Mouse (Mus musculus) brain, embryonic 18.5 days (tissue): ENCODE results near the gene Pde4d.
A peak's percentile ranks its signal among the peaks of the same experiment; 100 is the strongest.

Experiments used
- DNase-seq: peaks from one replicate; pipeline ENCODE4 v3.0.0-alpha.2; 2012; ENCODE audit warnings: low read depth, low spot score

Pde4d gene

DNA sequence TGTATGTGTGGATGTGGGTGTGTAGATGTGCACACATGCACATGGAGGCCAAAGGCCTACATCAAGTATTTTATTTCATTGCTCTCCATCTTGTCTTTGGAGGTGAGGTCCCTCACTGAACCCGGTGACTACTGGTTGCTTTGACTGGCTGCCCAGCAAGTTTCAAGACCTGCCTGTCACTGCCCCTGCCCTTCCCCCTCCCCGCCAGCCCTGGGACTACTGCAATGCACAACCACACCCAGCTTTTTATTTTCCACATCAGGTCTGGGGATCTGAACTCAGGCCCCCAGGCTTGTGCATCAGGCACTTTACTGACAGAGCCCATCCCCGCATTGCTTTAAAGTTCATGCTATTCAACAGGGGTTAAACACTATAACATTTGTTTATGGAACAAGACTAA lies 1198.6 kb downstream of the Pde4d start:
- no peak for DNase-seq

DNA sequence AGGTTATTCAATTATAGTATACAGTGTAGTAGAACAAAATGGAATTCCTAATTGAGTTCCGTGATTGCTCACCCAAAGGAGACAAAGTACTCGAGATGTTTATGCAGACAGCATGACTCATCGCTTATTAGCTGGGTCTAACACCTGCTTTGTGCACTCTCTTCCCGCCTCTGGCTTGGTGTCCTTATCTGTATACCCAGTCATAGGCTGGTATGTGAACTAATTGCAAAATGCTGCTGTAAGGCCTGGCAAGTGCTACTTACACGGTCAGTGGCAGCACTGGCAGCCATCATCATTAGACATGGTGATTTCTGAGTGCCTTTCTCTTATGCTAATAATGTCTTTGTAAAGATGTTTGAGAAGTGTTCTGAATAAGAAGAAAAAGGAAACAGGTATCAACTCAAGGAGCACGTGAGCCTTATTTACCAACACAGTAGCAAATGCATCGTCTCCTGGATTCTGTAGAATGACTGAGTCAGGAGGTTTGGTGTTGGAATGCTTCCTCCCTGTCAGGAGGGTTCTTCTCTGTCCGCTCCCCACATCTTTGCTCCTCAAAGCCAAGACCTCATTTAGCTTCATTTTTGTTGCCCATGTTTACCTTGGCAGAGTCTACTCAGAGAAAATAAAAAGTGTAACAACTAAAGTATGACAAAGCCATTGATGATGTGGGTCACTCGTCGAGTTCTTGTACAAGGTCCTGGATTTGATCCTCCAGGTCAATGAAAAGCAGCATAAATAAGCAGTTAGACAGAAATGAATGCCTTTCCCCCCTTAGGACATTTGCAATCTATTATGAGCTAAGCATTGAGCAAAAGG lies 1202.2 kb downstream of the Pde4d start:
- DNase-seq, result no peak

DNA sequence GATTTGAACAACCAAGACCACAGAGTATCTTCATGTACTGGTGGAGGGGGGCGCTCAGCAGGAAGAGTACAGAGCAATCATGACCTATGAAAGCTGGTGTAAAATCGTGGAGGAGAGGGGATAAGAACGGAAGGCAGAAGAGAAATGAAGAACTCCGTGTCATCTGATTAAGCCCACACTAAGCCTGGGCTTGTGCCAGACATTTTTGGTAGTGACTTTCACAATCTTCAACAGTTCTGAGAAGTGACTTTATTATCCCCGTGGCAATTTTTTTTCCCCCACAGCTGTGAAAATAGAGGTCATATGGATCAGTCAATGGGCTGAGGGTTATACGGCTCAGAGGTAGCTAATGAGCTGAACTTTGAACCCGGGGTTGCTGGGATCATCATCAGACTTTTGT lies 1202.9 kb downstream of the Pde4d start:
- no peak for DNase-seq

DNA sequence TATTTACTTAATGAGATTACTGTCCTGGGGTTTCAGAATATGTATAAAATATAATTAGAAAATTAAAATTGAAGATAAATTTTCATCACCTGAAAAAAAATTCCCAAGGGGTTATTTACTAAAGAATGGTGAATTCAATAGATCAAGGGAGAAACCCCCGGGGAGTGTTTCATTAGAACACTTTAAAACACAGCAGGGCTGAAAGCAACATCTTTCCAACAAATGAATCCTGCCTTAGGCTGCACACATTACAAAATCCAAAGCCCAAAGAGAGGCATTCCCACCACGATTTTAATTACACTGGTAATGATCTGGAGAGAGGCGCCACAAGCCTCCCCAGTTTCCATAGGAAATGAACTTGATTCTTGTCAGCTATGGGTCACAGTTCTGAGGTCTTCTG lies 1205.6 kb downstream of the Pde4d start:
- no peak for DNase-seq

DNA sequence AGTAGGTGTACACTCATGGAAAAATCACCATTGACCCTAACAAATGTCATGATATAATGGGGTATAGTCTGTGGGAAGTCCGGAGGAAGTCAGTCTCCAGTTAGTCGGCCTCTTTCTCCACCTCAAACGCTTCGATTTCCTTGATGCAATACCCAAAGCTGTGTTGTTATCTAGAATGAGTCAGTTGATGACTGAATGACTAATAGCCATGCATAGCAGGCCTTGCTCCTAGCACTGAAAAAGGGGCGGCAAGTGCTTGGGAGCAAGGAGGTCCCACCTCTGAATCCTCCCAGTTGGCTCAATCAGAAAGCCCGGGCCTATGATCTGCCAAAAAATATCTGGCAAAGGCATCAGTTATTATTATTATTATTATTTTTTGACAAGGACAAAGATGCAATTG lies 1209.4 kb downstream of the Pde4d start:
- DNase-seq, result no peak

DNA sequence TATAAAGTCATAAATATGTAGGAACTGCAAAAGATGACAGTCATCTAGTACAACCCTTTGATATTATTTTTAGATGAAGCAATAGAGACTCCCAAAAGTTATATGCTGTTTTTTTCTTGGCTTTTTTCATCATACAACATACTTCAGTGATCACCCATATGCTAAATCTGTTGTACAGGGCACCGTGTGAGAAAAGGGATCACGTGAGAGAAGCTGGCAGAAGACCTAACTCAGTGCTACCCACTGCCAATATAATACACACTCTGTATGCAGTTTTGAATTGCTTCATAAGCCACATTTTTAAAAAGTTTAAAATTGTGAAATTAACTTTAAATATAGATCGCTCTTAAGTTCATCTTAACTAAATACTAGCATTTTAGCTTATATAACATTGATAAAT lies 1211.6 kb downstream of the Pde4d start:
- peak; percentile 36 for DNase-seq

DNA sequence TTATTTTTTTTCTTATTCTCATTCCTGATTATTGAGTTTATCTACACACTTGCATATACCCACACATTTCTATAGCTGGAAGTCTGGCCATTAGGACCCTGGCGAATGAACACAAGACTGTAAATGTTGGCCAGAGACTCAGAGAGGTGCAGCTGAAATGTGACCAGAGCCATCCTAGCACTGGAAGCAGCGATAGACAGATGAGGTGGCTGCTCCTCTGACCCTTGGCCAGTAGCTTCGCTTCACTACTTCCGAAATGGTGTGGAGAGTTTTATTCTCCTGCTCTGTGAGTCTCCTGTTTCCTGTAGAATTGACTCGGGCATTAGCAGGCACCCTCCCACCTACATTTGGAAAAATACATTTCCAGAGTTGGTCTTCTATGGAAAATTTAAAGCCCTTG lies 1212.4 kb downstream of the Pde4d start:
- no peak for DNase-seq

DNA sequence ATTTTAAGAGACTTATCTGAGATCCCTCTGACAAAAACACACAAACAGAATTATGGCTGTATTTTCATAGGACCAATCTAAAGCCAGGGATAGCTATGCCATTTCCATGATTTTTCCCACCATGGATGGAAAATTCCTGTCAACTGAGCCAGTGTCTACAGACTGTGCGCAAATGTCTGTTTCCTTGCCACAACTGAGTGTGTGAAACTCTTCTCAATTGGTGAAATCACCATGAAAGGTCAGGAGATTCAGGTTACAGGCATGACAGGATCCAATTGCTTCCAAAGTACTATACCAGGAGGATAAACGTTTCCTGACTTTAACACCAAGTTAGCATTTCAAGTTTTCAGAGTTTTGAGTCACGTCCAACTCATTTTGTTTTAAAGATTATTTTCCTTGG lies 1213.0 kb downstream of the Pde4d start:
- DNase-seq, result no peak

DNA sequence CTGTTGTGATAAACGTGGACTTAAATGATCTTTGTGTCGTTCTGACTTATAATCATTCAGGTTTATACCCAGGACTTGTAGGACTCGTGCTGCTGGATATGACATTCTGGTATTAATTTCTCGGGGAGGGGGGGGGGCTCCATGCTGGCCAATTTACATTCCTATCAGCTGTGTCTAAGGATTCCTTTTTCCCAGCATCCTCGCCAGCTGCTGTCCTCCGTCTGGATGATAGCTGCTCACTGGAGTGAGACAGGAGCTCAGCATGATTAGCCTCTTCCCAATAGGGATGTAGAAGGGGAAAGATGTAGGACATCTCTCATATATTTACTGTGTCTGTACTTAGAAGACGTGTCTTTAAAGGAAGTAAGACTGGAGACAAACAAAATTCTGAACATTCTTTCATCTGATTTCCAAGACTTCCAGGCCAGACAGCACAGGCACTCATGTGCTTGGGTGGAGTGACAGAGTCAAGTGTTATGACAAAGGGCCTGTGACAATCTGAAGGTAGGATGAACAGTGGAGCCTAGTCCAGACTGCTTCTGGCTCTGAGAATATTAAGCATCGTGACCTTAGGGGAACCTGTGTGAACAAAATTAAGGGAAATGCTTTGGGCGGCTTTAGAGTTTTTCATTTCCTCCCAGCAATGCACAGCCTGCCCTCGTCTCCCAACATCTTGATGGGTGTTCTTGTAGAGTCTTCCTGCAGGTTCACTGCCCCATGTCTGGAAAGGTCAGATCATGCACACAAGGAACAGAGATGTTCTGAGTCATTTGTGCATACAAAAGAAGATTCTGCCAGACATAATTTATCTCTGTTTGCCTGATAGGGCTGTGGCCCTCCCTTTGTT lies 1215.4 kb downstream of the Pde4d start:
- no peak for DNase-seq

DNA sequence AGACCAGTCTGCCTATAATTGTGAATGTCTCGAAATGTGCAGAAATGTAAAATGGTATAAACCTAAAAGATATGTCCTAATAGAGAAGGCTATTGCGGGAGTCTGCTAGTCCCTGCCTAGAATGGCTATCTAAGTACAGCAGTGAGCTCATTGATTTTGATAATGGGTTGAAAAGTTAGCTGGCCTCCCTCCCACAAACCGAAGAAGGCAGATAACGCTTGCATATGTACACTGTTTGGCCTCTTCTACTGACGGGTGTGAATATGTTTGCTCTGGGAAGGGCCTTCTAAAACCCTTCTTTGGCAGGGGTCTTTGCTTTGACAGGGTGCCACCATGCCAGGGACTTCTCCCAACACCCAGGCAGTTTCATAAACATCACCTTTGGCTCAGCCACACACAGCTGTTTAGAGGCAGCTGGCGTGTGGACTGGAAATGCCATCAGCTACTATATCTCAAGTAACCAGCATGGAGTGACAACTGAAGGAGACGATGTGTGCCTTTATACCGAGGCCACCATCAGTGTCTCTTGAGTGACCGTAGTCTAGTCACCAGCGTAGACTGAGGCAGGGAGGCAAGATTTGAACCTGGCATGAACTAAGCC lies 1216.2 kb downstream of the Pde4d start:
- DNase-seq, result no peak

DNA sequence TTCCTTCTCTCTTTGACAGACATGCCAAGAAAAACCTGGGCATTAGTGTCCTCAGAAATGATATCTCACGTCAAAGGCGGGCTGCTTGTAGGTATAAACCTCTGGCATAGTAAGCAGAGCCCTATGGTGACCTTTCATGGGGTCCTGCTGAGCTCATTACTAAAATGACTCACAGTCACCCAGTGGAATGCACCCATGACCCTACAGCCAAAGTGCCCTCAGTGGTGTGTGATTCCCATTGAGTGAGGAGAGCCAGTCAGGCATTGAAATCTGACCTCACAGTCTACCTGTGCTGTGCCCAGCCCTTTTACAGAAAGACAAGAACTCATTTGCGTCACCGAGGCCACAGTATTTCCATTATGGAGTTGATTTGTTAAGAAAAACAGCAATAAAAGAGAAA lies 1220.2 kb downstream of the Pde4d start:
- no peak for DNase-seq

DNA sequence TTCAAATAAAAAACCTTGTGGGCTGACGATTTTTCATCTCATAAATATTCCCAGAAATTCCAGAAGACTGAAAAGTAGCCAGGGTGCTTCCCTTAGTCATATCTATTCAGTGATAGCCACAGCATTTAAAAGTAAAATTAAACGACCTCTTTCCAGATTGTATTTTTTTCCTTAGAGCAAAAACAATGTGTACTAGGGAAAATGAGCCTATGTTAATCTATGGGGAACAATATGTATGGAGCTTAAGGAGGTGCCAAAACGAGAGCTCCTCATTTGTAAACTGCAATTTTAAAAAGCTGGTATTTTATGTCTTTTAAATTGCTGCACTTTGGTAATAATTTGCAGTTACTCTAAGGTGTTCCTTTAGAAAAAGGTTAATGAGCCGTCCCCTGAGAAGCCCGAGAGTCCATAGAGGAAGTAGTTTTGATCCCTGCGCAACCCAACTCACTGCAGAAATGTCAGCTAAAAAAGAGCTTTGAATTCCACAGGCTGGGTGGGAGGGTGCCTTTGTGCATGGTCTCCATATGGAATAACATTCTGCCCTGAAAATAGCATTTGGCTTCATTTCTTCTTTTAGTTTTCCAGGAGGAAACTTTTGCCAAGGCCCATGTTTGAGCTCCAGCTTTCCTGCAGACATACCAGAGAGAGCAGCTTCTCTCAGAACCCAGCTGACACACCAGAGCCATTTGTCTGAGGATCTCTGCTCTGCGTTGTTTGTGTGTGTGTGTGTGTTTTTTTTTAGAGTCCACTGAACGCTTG lies 1222.0 kb downstream of the Pde4d start:
- peak; percentile 64 for DNase-seq

DNA sequence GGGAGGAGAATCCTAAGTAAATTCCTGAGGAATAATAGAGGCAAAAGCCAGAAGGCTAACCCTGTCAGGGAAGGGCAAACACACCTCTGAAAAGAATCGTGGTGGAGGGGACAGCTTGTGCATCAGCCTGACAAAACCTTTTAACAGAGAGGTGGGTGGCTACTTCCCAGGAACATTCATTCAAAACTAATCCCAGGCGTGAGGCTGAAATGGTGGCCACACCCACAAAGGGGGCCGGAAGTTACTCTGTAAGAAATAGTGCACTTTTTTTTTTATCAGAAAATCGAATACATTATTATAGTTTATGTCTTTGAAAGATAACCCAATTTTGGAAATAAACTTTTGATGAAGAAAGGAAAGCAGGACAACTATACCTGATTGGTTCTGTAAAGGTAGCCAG lies 1227.3 kb downstream of the Pde4d start:
- no peak for DNase-seq

DNA sequence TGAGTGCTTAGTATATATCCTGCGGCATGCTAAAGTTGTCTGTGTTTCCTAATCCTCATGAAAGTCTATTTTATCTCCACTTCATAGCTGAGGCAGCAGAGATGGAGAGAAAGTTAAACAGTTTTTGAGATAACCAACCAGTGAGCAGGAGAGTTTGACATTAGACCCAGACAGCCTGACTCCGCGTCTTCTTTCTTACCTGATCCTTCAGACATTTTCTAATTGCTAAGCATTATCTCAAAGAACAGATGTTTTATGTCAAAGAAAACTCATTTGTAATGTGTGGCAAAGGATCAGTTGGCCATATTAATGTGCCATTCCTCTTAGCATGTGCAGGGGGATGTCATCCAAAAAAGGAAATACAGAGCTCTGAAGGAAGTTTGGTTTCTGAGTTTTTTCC lies 1227.9 kb downstream of the Pde4d start:
- DNase-seq, result no peak

DNA sequence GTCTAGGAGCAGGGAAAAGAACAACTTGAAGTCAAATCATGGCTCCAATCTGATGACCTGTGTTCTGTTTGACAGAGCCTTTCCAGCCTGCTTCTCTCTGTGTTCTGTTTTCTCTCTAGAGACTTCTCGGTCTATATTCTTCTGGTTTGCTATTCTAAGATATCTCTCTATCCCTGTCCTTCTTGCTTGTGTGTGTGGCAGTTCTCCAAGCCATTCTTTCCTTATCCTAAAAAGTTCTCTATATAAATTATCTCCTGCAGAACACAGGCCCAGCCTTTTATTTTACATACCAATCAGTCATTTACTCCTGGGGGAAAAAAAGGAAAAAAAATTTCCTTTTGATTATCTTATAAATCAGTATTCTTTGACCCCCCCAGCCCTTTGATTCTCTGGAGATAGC lies 1229.2 kb downstream of the Pde4d start:
- DNase-seq, result no peak

DNA sequence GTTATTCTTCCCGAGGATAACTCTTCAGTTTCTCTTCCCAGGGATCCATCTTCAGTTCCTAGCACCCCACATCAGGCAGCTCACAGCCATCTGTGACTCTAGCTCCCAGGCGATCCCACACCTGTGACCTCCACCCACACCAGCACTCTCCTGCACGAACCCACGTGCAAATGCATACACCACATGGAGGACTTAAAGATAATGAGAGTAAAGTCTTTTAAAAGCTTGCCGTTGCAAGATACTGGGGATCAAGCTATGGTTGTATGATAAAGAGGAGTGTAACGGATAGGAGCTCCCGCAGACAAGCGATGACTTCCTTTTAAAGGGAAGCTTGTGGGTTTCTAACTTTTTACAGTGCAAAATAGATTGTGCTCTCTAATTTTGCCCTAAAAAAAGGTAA lies 1230.5 kb downstream of the Pde4d start:
- no peak for DNase-seq

DNA sequence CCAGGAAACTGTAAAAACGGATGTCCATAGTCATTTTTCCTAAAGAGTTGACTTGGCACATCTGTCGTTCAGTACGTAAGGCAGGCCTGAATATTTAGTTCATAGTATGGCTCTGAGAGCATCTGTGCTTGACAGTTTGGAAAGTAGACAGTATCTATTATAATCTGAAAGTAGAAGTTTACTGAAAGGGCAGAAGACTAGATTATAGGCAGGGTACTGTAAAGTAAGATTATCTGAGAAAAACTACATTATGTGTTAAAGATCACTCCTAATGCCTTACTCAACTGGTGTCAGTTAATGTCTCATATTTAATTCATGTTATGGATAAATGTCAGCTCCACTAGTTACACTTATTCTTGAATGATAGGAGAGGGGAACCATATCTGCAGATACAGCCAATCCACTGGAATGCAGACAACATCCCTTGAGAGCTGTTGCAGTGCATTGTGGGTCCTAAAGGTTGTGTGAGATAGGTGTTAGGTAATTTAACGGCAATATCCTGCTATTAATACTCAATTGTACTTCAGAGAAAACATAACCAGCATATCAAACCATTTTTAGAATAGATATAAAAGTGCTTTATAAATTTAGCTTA lies 1232.0 kb downstream of the Pde4d start:
- DNase-seq, result no peak

DNA sequence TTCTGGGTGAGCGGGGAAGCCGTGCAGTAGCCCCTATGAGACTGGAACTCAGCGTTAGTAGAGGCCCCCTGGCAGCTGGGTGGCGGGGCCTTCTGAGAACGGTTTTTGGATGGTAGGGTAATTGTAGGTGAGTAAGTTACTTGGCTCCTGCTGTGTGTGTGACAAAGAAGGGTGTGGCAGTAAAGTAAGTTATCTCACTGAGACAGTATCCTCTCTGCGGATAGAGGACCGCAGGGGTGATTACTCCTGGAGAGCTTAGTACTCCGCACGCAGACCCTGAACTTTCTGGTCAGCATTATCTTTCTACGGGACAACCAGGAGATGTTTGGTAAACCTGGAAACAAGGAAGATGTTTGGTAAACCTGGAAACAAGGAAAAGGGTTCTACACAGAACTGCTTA lies 1233.3 kb downstream of the Pde4d start:
- DNase-seq, result no peak

DNA sequence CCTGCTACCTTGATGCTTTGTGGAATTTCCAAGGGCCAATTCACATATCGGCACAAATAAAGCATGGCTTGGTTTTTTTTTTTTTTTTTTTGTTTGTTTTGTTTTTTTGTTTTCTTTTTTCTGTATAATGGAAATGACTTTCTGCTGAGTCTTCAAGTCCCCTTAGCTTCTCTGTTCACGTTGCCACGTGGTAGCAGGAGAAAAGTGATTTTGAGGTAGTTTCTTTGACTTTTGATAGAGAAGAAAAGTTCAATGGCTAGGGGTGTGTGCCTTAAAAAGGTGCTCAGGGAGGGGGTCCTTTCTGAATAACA lies 1235.2 kb downstream of the Pde4d start:
- DNase-seq, result no peak

DNA sequence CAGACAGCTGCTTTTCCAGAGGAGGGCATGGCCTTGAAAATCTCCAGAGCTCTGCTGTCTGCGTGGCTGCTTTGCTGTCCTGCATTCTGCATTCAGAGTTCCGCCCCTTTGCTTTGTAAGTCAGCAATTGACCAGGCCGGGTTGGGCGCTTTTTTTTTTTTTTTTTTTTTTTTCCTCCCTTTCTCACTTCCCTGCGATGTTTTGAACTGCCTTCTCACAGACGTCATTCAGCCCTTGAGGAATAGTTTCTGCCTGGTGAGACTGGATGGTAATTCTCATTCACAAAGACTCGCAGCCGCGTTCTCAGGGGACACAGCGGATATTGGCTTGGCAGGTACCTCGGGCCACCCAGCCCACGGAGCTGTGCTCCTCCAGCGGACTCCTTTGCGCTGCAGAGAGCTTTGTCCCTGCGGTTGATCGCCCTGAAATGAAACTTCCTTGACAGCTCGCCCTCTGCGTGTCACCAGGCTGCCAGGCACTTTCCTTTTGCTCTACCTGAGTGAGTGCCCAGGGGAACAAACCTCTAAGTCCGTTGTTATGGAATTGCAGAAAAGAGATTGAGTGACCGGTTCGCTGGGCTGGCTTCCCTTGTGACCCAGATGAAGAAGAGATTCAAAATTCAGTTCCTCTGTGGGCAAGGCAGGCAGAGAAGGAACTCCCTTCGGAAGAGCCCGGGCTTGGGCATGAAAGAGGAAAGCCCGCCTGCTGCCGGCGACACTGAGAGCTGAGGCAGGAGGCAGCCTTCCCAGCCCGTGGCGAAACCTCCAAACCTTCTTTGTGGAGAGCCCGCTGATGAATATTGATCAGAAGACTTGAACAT lies 1235.8 kb downstream of the Pde4d start:
- DNase-seq, result no peak
